Mouse (Mus musculus) layer of hippocampus, adult 18-20 months (tissue): ENCODE data around the gene Cylc1. TPM values are rescaled to one million over a fixed set of nuclear protein-coding genes. Genes with fewer than 3 reads are reported as not detected.

Source experiments
- DNase-seq, 2 experiments: peaks; one replicate each; pipeline ENCODE4 v3.0.0; 2022; ENCODE audit warnings: low spot score in 2 of 2
- long read RNA-seq: library from polyadenylated mRNA; stranded (forward); transcript quantifications from one replicate; pipeline ENCODE4 v2.0.0, GENCODE M21; 2021
- total RNA-seq, 2 experiments: library from RNA; stranded (reverse); gene quantifications; 2 replicates each; pipeline ENCODE4 v1.2.3; 2021

The Cylc1 gene
- not detected for total RNA-seq
- long read RNA-seq: 0 reads

- no peak for DNase-seq
Measured at GRCm38 (mm10) chrX:111110118-111110517, at the start of gene Cylc1. TSS of gene Cylc1 (plus strand) at chrX:111110418.

GRCm38 (mm10) chrX:111078680-111079079 is 31.5 kb upstream of the Cylc1 start:
- DNase-seq: no peak

GRCm38 (mm10) chrX:111168040-111168439 is 57.8 kb downstream of the Cylc1 start, which contains the start of gene Gm10112:
TSS of gene Gm10112 (plus strand) at chrX:111168340.
- no peak for DNase-seq

Other genes with a start within 250 kb of the Cylc1 start
- not detected for gene Gm10112, start 57.9 kb downstream of the Cylc1 start, total RNA-seq